Mouse (Mus musculus) T-helper 2 cell (primary cell): ENCODE measurements around the gene Aurkc.
"Not testable (repeated sequence)": the region's sequence is repeated elsewhere in the genome, so short reads cannot be mapped to it uniquely, and the experiment has no call there.

Source experiments
- in situ Hi-C: fragments of 300-600 bp; cut with MboI, MseI; formaldehyde crosslinking; loops from one replicate; pipeline ENCODE4 v1.15.1; 2025; ENCODE audit warnings: high pct_unique_total_duplicates

Aurkc gene

GRCm38 (mm10) chr7:6995251-6995650, at the start of gene Aurkc:
Gene Aurkc, plus strand, starts transcription at chr7:6995300.
- in situ Hi-C loops: not testable (repeated sequence)

- in situ Hi-C loops: not testable (repeated sequence)
Measured at GRCm38 (mm10) chr7:6948061-6948460, 47.0 kb upstream of the Aurkc start.

GRCm38 (mm10) chr7:6956576-6956975, 38.5 kb upstream of the Aurkc start:
- in situ Hi-C loops: no loop called here

- in situ Hi-C loops: no loop called here
Measured at GRCm38 (mm10) chr7:6958574-6958973, 36.5 kb upstream of the Aurkc start.

- in situ Hi-C loops: no loop called here
Measured at GRCm38 (mm10) chr7:6973566-6973965, 21.5 kb upstream of the Aurkc start.

DNA sequence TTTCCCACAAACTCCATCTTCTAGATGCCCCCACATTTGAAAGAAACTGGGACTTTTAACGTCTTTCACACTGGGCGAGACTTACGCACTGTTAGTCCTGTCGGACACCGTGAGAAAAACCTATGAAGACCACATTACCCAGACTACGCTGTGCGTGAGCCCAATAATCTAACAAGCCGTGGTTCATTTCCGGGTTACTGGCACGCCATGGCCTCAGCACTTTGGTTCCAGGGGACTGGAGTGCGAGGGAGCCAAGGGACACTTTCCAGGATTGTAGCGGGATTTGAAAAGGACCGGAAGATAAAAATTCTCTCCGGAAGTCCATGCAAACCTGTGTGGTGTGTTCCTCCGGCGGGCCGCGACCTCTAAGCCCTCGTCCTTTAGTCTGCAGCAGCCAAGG, 18.2 kb upstream of the Aurkc start:
- in situ Hi-C loops: no loop called here

GRCm38 (mm10) chr7:6998914-6999313, 3.8 kb downstream of the Aurkc start:
- in situ Hi-C loops: not testable (repeated sequence)

- in situ Hi-C loops: not testable (repeated sequence)
Measured at GRCm38 (mm10) chr7:7005441-7005840, 10.3 kb downstream of the Aurkc start.

DNA sequence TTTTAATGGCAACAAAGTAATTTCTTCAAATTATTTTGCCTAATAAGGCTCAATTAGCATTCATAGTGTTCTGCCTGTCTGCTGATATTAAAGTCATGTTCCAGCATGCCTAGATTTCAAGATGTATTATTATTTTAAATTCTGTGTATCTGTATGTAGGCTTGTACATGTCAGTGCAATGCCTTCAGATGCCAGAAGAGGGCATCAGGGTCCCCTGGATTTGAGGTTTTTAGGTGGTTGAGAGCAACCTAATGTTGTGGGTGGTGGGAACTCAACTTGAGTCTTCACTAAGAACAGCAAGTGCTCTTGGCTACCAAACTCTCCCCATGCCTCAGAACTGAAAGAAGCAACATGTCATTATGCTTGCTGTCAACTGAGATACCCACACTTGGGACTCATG, 32.3 kb downstream of the Aurkc start:
- in situ Hi-C loops: no loop called here

- in situ Hi-C loops: not testable (repeated sequence)
Measured at GRCm38 (mm10) chr7:7049659-7050320, 54.7 kb downstream of the Aurkc start.
